Mouse (Mus musculus): ENCODE results near the gene Qrich1. TPM values are rescaled to one million over a fixed set of nuclear protein-coding genes. Genes with fewer than 3 reads are reported as not detected.

Qrich1 gene
- total RNA-seq, 1 experiment from 2014 or later, result 193 TPM

DNA sequence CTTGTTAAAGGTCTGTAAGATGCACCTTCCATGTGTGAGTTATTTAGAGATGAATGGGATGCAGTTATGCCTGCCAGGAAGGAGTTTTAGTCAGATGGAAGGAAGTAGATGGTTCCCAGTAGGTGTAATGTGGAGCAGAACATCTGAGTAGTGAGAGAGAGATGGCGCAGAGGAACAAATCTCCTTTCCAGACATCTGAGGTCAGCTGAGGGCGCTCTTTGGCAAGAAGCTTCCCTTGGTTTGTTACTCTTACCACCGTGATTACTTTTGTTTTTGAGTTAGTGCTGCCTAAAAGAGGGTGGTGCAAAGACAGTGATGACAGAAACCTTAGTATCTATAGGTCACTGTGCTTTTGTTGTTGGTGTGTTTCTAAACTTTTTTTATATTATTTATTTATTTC is 8.8 kb downstream of the Qrich1 start:
- ATAC-seq (replicated peaks in 1 of 2; ENCODE audit: insufficient read depth in 1 of 2, low FRiP score in 2 of 2, low TSS enrichment in 1 of 2, low read depth in 1 of 2, poor library complexity in 2 of 2, severe bottlenecking in 2 of 2), result no peak

- no peak for ATAC-seq (replicated peaks in 1 of 2; ENCODE audit: insufficient read depth in 1 of 2, low FRiP score in 2 of 2, low TSS enrichment in 1 of 2, low read depth in 1 of 2, poor library complexity in 2 of 2, severe bottlenecking in 2 of 2)
These were observed 14.3 kb downstream of the Qrich1 start for GRCm38 (mm10) chr9:108530954-108531353.

- ATAC-seq (replicated peaks in 1 of 2; ENCODE audit: insufficient read depth in 1 of 2, low FRiP score in 2 of 2, low TSS enrichment in 1 of 2, low read depth in 1 of 2, poor library complexity in 2 of 2, severe bottlenecking in 2 of 2), result no peak
These were observed 14.9 kb downstream of the Qrich1 start for GRCm38 (mm10) chr9:108531496-108531895.

- no peak for ATAC-seq (replicated peaks in 1 of 2; ENCODE audit: insufficient read depth in 1 of 2, low FRiP score in 2 of 2, low TSS enrichment in 1 of 2, low read depth in 1 of 2, poor library complexity in 2 of 2, severe bottlenecking in 2 of 2)
These were observed 24.2 kb downstream of the Qrich1 start for GRCm38 (mm10) chr9:108540846-108541245.

GRCm38 (mm10) chr9:108545986-108546385 is 29.4 kb downstream of the Qrich1 start:
- no peak for ATAC-seq (replicated peaks in 1 of 2; ENCODE audit: insufficient read depth in 1 of 2, low FRiP score in 2 of 2, low TSS enrichment in 1 of 2, low read depth in 1 of 2, poor library complexity in 2 of 2, severe bottlenecking in 2 of 2)

GRCm38 (mm10) chr9:108546875-108547274 is 30.3 kb downstream of the Qrich1 start:
- ATAC-seq (replicated peaks in 1 of 2; ENCODE audit: insufficient read depth in 1 of 2, low FRiP score in 2 of 2, low TSS enrichment in 1 of 2, low read depth in 1 of 2, poor library complexity in 2 of 2, severe bottlenecking in 2 of 2), result no peak

DNA sequence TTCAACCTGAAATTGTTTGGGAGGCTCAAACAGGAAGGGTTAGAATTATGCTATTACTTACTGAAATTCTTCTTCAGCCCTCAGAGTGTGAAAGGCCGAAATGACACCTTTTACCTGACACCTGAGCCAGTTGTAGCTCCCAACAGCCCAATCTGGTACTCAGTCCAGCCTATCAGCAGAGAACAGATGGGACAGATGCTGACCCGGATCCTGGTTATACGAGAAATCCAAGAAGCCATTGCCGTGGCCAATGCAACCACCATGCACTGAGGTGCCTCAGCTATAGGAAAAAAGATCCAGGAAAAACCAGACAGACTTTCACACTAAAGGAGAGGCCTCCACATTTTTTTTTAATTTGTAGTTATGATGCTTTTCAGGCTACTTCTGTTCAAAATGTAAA is 42.6 kb downstream of the Qrich1 start:
- ATAC-seq (replicated peaks in 1 of 2; ENCODE audit: insufficient read depth in 1 of 2, low FRiP score in 2 of 2, low TSS enrichment in 1 of 2, low read depth in 1 of 2, poor library complexity in 2 of 2, severe bottlenecking in 2 of 2), result no peak

DNA sequence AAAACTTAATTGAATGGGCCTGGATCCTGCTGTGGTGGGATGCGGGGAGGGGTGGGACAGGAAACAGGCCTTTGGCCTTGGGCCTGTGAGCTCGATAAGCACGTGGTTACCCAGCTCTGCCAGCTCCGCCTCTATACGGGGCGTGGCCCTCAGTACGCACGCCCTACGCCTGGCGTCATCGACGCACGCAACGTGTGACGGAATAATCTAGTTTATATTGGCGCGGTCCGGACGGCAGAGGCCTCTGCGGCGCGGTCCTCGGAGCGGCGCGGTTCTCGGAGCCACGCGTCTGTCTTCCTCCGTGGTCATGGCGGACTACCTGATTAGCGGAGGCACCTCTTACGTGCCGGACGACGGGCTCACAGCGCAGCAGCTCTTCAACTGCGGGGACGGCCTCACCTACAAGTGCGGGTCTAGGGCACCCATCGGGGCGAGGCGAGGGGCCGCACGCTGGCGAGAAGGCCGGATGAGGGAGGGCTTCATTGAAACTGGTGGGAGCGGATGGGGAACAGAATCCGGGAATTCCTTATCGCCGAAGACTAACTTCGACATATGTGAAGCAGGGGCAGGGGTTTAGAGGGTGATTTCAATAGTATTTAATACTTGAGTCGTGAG is 43.7 kb downstream of the Qrich1 start, which contains the start of gene Impdh2:
Impdh2 (plus strand) TSS at position 60 of the 615 bp plus-strand sequence.
- peak; percentile 98 to 99 for ATAC-seq (replicated peaks in 1 of 2; ENCODE audit: insufficient read depth in 1 of 2, low FRiP score in 2 of 2, low TSS enrichment in 1 of 2, low read depth in 1 of 2, poor library complexity in 2 of 2, severe bottlenecking in 2 of 2)

DNA sequence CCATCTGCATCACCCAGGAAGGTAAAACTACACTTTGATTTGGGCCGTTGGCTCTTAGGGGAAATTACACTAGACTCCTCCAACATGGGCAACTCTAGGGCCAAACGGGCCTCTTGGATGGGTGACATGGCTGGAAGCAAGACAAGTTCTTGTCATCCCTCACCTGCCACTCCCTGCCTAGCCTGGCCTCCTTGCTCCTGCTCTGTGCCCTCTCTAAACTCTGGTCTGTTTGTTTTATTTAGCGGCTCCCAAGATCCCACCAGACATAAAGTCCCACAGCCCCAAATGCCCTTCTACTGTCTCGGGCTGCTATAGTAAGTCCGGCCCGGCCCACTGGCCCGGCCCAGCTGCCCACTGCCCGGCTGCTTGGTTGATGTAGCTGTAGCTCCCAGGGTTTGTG is 47.1 kb downstream of the Qrich1 start:
- no peak for ATAC-seq (replicated peaks in 1 of 2; ENCODE audit: insufficient read depth in 1 of 2, low FRiP score in 2 of 2, low TSS enrichment in 1 of 2, low read depth in 1 of 2, poor library complexity in 2 of 2, severe bottlenecking in 2 of 2)

GRCm38 (mm10) chr9:108564131-108564530 is 47.5 kb downstream of the Qrich1 start:
- ATAC-seq (replicated peaks in 1 of 2; ENCODE audit: insufficient read depth in 1 of 2, low FRiP score in 2 of 2, low TSS enrichment in 1 of 2, low read depth in 1 of 2, poor library complexity in 2 of 2, severe bottlenecking in 2 of 2), result no peak

- ATAC-seq (replicated peaks in 1 of 2; ENCODE audit: insufficient read depth in 1 of 2, low FRiP score in 2 of 2, low TSS enrichment in 1 of 2, low read depth in 1 of 2, poor library complexity in 2 of 2, severe bottlenecking in 2 of 2), result peak in 1 of 2 experiments; percentile 0; a peak in 1 of 4 replicates
These were observed 49.5 kb downstream of the Qrich1 start for GRCm38 (mm10) chr9:108565881-108566814.

- peak; percentile 74 to 75 for ATAC-seq (replicated peaks in 1 of 2; ENCODE audit: insufficient read depth in 1 of 2, low FRiP score in 2 of 2, low TSS enrichment in 1 of 2, low read depth in 1 of 2, poor library complexity in 2 of 2, severe bottlenecking in 2 of 2)
These were observed 50.5 kb downstream of the Qrich1 start, which contains the start of gene Ndufaf3 for GRCm38 (mm10) chr9:108566815-108567776. Ndufaf3 (minus strand) TSS chr9:108567434.

DNA sequence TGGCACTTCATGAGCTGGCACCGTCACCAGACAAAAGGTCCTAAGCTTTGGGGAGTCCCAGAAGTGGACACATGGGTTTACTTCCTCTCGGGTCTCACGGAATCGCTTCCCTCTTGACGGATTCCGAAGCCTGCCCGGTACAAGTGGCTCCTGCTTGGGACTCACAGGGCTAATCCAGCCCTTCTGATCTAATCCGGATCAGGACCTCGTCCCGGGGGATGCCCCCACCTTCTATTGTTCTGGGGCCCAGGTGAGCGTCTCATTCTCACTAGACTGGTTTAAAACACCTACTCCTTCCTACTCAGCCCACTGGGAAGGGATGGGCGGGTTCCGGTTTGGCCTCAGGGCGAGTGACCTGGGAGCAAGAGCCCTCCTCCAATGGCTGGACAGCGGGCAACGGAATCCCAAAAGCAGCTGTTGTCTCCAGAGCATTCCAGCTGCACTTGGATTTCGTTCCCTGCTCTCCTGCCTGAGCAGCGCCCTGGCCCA is 51.4 kb downstream of the Qrich1 start:
- no peak for ATAC-seq (replicated peaks in 1 of 2; ENCODE audit: insufficient read depth in 1 of 2, low FRiP score in 2 of 2, low TSS enrichment in 1 of 2, low read depth in 1 of 2, poor library complexity in 2 of 2, severe bottlenecking in 2 of 2)

GRCm38 (mm10) chr9:108568511-108568921 is 51.9 kb downstream of the Qrich1 start:
- ATAC-seq (replicated peaks in 1 of 2; ENCODE audit: insufficient read depth in 1 of 2, low FRiP score in 2 of 2, low TSS enrichment in 1 of 2, low read depth in 1 of 2, poor library complexity in 2 of 2, severe bottlenecking in 2 of 2), result no peak

DNA sequence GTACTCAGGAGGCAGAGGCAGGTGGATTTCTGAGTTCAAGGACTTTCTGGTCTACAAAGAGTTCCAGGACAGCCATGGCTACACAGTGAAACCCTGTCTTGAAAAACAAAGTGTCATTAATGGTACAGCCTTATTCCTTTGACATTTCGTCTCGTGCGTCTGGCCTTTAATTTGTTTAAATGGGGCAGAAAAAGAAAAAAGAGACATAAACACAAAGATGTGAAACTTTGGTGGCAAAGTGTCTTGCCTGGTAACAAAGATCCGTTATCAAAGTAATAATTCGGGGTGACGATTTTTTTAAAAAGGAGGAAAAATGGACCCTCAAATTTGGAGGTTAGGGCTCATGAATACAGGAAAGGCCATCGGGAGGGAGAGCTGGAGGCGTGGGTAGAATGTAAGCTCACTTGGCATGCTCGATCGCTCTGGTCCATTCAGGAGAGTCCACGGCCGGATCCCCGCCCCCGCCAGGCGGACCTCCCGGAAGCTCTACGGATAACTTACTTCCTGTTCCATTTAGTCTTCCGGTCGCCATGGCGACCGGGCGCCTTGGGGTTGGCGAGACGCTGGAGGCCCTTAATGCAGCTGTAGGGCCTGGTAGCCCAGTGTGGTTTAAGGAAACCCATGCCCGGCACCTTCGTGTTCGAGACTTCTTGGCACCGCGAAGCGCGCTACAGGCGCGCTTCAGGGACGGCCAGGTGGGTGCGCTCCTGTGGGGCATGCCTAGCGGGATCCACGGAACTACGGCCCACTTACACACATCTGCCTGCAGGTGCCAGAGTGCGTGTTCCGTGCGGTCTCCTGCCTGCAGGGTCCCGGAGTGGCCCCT is 53.0 kb downstream of the Qrich1 start, which contains the start of gene Dalrd3:
Dalrd3 (plus strand) TSS at position 506 of the 826 bp plus-strand sequence.
- ATAC-seq (replicated peaks in 1 of 2; ENCODE audit: insufficient read depth in 1 of 2, low FRiP score in 2 of 2, low TSS enrichment in 1 of 2, low read depth in 1 of 2, poor library complexity in 2 of 2, severe bottlenecking in 2 of 2), result peak; percentile 22 to 34

- 0 out of 4 replicates have a peak, but pooled peaks have one; percentile 13 to 23 for ATAC-seq (replicated peaks in 1 of 2; ENCODE audit: insufficient read depth in 1 of 2, low FRiP score in 2 of 2, low TSS enrichment in 1 of 2, low read depth in 1 of 2, poor library complexity in 2 of 2, severe bottlenecking in 2 of 2)
These were observed 53.7 kb downstream of the Qrich1 start for GRCm38 (mm10) chr9:108570207-108570896.

All from hematopoietic stem cell, adult 5-6 weeks (primary cell).